Mouse (Mus musculus): ENCODE results near the gene Tub.
A peak's percentile ranks its signal among the peaks of the same experiment; 100 is the strongest.

DNA sequence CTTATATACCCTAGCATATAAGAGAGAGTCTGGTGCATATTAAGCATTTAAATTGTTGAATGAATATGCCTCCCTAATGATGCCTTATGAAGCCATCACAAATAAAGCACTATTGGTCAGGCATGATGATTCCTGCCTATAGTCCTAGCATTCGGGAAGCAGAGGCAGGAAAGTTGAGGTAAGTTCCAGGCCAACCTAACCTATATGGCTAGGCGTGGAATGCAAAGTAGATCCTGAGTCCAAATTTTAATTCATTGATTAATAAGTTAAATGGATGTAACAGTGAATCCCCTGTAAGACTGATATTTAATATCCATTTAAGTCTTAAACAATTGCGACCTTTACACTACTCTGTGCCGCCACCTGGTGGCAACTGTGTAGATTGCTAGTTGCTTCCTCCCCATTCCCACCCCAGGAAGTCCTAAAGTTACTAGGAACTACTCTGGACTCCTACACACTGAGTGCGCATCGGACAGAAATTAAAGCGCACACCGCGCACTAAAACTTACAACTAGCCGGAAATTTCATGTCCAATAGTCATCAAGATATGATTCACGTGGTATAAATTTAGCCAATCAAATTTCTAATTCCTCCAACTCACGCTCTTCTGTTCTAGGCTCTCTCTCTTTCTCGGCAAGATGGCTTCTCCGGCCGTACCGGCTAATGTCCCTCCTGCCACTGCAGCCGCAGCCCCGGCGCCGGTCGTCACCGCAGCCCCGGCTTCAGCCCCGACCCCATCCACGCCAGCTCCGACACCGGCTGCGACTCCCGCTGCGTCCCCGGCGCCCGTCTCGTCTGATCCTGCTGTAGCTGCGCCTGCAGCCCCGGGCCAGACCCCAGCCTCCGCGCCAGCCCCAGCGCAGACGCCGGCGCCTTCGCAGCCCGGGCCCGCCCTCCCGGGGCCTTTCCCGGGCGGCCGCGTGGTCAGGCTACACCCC is 16.1 kb upstream of the Tub start, which contains the start of gene Eif3f:
- peak; percentile 64; the same call in 1 of the 2 replicates for TF ChIP-seq POLR2A (IDR thresholded peaks at IDR 0.05; ENCODE audit: borderline replicate concordance, extremely low read depth, low read depth, low read length)
- peak; percentile 82 for TF ChIP-seq CTCF (IDR thresholded peaks at IDR 0.05; ENCODE audit: insufficient read depth, low read length)

All from lung, adult 2 months (tissue).